Mouse (Mus musculus) retina, embryonic 14.5 days (tissue): ENCODE measurements at regions not wholly inside any gene's neighbourhood (a gene's known extent, or its start where the extent isn't known, plus 50 kb on each side); places are given as distances from the start of the nearest gene placed in this dataset.

ENCODE experiments used
- DNase-seq: peaks from one replicate; pipeline ENCODE4 v3.0.0-alpha.2; 2015; ENCODE audit warnings: low spot score

DNA sequence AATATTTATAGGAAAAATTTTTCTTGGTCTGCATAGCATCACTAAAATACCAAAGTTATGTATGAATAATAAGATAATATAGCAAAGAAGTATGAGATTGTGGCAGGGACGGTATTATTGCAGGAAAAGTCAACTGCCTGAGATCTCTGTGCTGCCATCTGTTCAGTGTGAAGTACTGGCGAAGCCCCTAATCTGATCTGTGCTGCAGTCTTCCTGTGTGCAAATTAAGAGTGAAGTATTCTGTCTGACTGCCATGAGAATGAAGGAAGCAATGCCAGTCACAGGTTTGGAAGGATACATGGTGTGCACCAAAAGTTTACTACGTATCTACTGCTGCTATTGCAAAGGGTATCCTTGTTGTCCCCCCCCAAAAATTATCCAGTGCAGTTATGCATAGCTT lies 501.5 kb downstream of the Rab28 start:
- no peak for DNase-seq

GRCm38 (mm10) chr5:41204417-41204816 lies 503.5 kb downstream of the Rab28 start:
- DNase-seq, result no peak

- DNase-seq, result no peak
Observed at GRCm38 (mm10) chr5:41187193-41187592, 520.8 kb downstream of the Rab28 start.

- DNase-seq, result no peak
Observed at GRCm38 (mm10) chr5:41177220-41177619, 530.7 kb downstream of the Rab28 start.

DNA sequence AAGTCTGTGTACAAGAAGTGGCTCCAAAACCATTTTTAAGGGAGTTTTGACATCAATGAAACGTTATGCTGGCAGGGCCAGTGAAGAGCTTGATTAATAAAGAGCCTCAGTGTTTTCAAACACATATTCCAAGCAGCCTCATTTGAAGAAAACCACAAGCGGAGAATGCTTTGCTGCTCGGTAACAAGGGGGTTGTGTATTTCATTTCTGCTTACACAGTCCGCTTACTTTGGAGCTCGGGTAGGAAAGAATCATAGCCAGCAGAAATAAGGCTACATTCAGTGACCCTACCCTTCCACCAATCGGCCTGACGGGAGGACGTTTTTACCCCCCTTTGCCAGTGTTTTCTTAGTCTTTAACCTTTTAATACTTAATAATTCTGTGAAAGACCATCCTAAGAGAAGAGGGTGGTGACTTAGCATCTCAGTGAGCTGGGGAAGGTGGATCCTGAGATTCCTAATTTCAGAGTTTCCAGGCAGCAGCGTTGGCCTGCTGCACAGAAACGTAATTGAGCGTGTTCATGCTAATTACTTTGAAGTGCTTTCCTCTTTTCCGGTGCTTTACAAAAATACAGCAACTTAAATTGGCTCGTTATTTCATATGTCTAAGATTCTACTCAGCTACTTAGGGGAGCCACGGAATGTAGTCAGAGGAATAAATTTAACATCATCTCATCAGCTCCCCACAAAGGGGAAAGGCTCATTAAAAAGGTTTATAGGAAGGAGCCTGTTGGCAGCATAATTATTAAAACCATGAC lies 541.9 kb downstream of the Rab28 start:
- peak; percentile 12 for DNase-seq

GRCm38 (mm10) chr5:41125050-41125449 lies 582.9 kb downstream of the Rab28 start:
- peak; percentile 75 for DNase-seq

- no peak for DNase-seq
Observed at GRCm38 (mm10) chr5:41117658-41118057, 590.3 kb downstream of the Rab28 start.

DNA sequence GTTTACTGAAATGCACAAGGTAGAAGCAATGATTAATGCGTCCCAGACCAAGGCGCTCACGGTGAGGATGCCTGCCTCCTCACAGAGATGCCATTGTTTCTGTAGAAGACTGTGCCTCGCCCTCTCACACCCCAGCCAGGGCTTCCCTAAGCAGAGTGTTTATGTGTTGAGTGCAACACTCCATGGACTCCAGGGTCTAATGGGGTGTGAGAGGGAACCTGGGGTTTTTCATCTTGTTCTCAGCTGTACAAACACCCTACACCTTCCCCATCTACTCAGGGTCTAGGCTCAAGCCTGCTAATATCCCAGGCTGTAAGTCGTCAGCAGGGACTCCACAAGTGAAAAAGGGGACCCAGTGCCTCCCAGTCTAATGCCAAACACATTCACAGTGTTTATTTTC lies 620.2 kb downstream of the Rab28 start:
- no peak for DNase-seq

DNA sequence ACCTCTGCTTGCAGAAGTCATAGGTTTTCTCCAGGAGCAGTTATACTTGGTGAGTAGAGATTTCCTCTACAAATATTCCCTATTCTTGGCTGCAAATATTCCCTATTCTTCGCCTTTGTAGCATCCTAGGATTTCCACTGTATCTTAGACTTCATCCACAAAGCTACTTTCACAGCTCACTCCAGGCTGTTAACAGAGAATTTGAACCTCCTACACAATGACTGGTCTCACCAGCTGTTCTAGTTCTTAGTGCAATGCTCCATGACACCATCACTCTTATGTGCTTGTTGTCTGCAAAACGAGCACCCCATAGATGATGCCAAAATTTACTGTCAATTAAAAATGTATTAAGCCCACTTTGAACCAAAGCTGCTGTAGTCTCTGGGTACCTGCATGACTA lies 631.5 kb downstream of the Rab28 start:
- DNase-seq, result no peak

DNA sequence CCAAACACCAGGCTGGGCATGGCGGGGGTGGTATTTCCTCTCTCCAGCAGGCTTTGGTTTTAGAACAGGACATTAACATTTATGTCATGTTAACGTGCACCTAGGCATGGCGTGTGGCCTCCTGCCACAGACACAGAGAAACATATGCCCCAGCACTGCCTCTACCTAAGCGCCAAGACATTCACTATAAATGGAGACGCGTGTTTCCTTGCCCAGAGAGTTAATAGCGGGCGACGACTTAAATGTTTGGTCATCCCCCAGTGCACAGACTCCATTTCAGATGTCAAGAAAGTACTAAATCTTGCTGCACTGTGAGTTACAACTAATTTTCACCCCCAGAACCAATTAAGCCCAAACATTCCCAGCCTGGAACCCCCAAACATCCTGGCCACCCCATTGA lies 646.3 kb downstream of the Rab28 start:
- no peak for DNase-seq

GRCm38 (mm10) chr5:41061222-41061621 lies 646.7 kb downstream of the Rab28 start:
- no peak for DNase-seq

DNA sequence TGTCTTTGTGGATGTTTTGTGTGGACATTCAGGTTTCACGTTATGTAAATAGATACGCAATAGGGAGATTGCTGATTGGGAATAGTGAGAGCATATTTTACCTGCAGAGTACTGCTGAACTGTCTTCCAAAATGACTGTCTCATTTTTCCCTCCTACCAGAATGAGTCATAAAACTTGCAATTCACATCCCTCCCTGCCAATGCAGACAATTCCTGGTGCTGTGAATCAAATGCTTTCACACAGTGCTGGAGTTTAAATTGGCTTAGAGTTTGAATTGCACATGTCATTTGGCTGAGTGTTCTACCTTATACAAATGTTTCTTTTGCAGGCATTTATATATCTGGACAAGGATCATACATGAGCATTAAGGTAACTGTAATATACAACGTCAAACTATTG lies 649.9 kb downstream of the Rab28 start:
- no peak for DNase-seq

DNA sequence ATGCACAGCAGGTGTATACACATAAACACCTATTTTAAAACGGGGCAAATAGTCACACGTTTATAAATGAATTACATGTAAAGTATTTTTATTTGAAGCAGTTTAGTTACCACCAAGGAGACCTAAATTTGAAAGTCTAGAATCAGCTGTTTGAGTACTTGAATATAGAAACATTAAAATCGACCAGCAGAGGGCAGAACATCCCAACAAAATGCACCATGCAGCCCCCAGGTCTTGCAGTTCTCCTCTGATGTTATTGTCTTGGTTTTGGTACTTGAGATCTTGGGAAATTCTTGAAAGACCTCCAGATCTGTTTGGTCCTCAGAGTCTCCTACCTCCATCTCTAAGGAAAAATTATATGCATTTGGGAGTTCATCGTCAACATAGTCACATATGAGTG lies 656.0 kb downstream of the Rab28 start:
- peak; percentile 75 for DNase-seq

GRCm38 (mm10) chr5:41048515-41048914 lies 659.4 kb downstream of the Rab28 start:
- peak; percentile 33 for DNase-seq

- DNase-seq, result no peak
Observed at GRCm38 (mm10) chr5:41045221-41045620, 662.7 kb downstream of the Rab28 start.

GRCm38 (mm10) chr5:41044465-41044864 lies 663.5 kb downstream of the Rab28 start:
- peak; percentile 87 for DNase-seq

GRCm38 (mm10) chr5:41038790-41039189 lies 669.2 kb downstream of the Rab28 start:
- DNase-seq, result no peak

DNA sequence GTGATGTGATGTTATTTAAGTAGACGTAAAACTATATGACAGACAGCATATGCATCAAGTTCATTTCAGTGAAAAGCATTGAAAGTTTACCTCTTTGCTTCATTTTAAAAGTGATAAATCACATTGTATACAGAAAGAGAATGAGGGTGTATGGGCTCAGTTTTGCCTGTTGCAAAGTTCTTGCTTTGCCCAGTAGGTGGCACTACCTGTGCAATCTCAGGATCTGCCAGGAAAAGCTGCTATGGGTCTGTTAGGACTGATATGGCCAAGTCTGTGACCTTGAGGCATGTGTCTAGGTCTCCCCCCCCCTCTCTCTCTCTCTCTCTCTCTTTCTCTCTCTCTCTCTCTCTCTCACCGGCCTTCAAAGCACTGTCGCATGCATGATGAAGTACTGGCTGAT lies 701.3 kb downstream of the Rab28 start:
- DNase-seq, result peak; percentile 49

- no peak for DNase-seq
Observed at GRCm38 (mm10) chr5:40986562-40986961, 721.4 kb downstream of the Rab28 start.

DNA sequence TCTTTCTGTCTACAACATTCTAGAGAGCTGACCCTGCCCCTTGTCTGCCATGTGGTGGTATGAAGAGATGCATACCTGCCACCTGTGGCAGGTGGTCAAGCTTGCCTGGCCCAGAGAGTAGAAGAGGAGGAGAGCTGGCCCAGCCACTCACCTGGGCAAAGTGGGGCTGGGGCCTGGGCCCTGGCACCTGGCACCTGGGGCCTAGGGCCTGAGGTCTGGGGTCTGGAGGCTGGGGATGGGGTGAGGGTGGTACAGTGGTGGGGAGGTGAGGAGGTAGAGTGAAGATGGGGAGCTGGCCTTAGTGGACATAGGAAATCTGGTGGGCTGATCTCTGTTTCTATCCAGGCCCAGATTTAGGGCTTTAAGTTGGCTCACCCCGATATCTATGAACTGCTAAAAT lies 733.1 kb downstream of the Rab28 start:
- DNase-seq, result no peak

- peak; percentile 81 for DNase-seq
Observed at GRCm38 (mm10) chr5:40952901-40953595, 754.9 kb downstream of the Rab28 start.

DNA sequence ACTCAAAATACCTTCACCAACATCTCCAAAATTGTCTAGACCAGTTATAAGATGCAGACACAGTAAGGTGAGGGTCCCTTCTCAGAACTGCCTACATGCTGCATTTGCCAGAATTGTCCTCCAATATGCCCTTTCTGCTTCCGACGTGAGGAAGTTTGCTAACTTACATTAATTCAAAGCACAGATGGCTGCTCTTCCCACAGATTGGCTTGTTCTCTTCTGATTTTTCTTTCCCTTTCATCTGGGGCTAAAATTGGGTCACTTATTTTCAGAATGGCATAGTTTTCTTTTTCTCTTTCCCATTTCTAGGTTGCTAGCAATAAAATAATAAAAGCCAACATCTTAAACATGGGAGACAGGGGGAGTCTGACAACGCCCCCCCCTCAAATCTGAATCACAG lies 778.8 kb downstream of the Rab28 start:
- DNase-seq, result no peak

DNA sequence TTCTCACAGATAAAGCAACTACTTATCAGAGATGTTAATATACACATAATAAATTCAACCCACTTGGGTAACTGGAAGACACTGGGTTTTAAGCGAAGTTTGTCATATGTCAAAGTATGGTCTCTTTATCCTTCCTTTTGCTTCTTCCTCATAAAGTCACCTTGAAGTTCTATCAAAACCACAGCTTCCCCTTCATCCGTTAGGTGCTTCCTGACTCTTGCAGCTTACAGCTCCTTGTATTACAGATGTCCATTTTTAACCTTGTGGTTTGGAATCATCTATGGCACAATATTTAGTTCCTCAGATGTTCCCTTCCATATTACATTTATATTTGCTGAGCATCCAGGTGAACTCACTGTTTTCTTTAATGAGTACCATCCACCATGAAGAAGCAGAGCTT lies 787.0 kb downstream of the Rab28 start:
- no peak for DNase-seq

- no peak for DNase-seq
Observed at GRCm38 (mm10) chr5:40908803-40909202, 799.2 kb downstream of the Rab28 start.
